Mouse (Mus musculus): ENCODE measurements around the gene Nr3c2. TPM values are rescaled to one million over a fixed set of nuclear protein-coding genes. Genes with fewer than 3 reads are reported as not detected.

Nr3c2 gene
- 5.3 and 7.4 TPM in 2 replicates for polyA plus RNA-seq (2012; rRNA removed; ENCODE audit: low replicate concordance)

DNA sequence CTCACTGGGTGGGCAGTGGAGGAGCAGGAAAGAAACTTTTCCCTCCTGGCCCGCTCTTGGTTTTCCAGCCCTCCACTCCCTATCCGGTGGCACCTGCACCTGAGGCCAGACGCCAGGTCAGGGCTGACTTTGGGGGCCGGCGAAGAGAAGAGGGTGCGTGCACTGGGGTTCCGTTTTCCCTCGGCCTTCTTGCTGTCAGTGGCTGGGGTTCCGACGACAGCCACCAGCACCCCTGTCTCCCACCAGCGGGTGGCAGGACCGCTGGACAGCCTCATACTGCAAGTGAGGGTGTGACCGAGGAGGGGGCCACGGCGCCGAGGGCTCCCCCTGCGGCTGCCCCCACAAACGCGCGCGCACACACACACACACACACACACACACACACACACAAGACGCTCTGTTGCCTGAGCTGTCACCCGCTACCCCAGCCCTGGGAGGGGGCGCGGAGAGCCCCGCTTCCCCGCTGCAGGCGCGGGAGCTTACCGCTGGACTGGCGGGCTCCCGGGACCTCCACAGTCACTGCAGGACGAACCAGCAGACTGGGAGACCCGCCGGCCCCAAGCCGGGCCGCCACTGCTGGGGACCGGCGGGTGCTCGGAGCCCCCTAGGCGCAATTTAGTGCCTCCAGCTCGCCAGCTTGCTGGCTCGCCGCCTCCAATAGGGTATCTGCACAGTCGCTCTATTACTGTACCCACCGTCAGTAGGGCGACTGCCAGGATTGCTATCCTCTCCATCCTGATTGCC lies at the start of gene Nr3c2:
Nr3c2 (plus strand) TSS at position 32 of the 744 bp plus-strand sequence.

All from mammary gland, adult 2 months (tissue).